Mouse (Mus musculus) layer of hippocampus, adult 6 months (tissue): ENCODE results near the gene Olfr810. TPM values are rescaled to one million over a fixed set of nuclear protein-coding genes. Genes with fewer than 3 reads are reported as not detected.

Source experiments
- long read RNA-seq, 2 experiments: library from polyadenylated mRNA; unstranded; transcript quantifications; one replicate each; pipeline ENCODE4 v2.0.0; 2019 to 2020
- polyA plus RNA-seq: library from polyadenylated mRNA; unstranded; fragments of <200 nt; fragmentation: Nextera tagmentation; gene quantifications from 2 replicates; pipeline ENCODE4 v1.2.3, GENCODE M21; 2021

The Olfr810 gene
- polyA plus RNA-seq = not detected in 2 replicates
- long read RNA-seq, experiment 1 = 0 reads
- long read RNA-seq, experiment 2 = 0 reads

GRCm38 (mm10) chr10:129794817-129795216 is at the start of gene Olfr810:
Gene Olfr810, minus strand, starts transcription at chr10:129794917.

DNA sequence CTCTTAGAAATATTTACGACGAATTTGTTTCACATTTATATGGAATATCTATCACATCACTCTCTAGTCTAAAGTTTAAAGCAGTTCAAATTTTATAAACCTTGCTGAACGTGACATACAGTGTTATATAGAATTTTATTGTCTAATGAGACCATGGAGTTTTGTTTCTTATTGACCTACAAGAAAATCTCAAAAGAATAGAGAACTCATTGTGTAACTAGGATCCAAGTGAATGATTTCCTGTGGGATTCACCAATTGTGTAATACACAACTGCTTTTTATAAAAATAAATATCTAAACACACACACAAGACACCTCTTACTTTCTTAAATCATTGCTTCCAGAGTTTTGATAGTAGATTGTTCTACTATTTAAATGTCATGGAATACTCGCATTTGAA is 9.6 kb upstream of the Olfr810 start, which contains the start of gene Olfr811:
Gene Olfr811, minus strand, starts transcription at position 101 of the 400 bp plus-strand sequence.

DNA sequence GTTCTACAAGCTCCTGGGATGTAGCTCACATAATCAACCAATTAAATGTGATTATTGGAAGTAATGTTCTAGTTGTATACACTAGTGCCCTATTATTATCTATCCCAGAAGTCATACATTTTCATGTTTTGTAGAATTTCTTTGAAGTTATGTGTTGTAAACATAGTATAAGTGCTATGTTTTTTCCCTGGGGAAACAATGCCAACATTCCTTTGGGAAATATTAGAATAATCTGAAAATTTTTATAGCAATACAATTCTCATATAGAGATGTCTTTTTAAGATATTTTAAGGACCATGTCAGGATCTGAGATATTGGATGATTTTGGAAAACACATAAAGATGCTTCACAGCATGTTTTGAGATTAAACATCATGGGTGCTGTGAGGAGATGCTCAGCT is 20.4 kb downstream of the Olfr810 start, which contains the start of gene Olfr809:
Gene Olfr809, plus strand, starts transcription at position 301 of the 400 bp plus-strand sequence.

GRCm38 (mm10) chr10:129765182-129765581 is 29.5 kb downstream of the Olfr810 start, which contains the start of gene Olfr808:
Gene Olfr808, plus strand, starts transcription at chr10:129765482.

GRCm38 (mm10) chr10:129757693-129758092 is 37.0 kb downstream of the Olfr810 start, which contains the start of gene Olfr807:
Gene Olfr807, minus strand, starts transcription at chr10:129757793.

DNA sequence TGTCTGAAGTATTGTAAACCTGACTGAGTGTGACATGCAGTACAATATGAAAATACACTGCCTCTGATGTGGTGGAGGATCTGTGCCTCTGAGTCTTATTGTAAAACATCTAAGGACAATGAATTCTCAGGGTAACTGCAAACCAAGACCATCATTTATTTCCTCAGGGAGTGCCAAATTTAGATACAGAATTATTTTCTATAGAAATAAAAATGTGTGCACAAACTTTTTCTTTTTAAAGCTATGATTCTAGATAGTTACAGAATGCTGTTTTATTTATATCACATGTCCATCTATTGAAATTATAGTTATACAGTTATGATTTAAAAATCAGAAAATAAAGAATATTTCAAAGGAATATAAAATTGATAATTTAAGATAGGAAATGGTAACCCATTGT is 52.9 kb downstream of the Olfr810 start, which contains the start of gene Olfr806:
Gene Olfr806, minus strand, starts transcription at position 101 of the 400 bp plus-strand sequence.

Other genes with a start within 250 kb of the Olfr810 start
- gene Olfr794, start 227.3 kb downstream of the Olfr810 start, polyA plus RNA-seq = not detected in 2 replicates
- gene Olfr796, start 182.3 kb downstream of the Olfr810 start, polyA plus RNA-seq = not detected in 2 replicates
- not detected in 2 replicates for gene Olfr798, start 167.0 kb downstream of the Olfr810 start, polyA plus RNA-seq
- not detected in 2 replicates for gene Olfr799, start 157.4 kb downstream of the Olfr810 start, polyA plus RNA-seq
- not detected in 2 replicates for gene Olfr800, start 137.2 kb downstream of the Olfr810 start, polyA plus RNA-seq
- not detected in 2 replicates for gene Olfr801, start 121.1 kb downstream of the Olfr810 start, polyA plus RNA-seq
- gene Olfr802, start 106.7 kb downstream of the Olfr810 start, polyA plus RNA-seq = 0.03 TPM in 1 of 2 replicates, not detected in the other
- gene Olfr803, start 100.6 kb downstream of the Olfr810 start, polyA plus RNA-seq = not detected in 2 replicates
- gene Olfr804, start 91.7 kb downstream of the Olfr810 start, polyA plus RNA-seq = not detected in 2 replicates
- not detected in 2 replicates for gene Olfr805, start 65.5 kb downstream of the Olfr810 start, polyA plus RNA-seq
- not detected in 2 replicates for gene Olfr806, start 53.0 kb downstream of the Olfr810 start, polyA plus RNA-seq
- not detected in 2 replicates for gene Olfr807, start 37.1 kb downstream of the Olfr810 start, polyA plus RNA-seq
- gene Olfr808, start 29.4 kb downstream of the Olfr810 start, polyA plus RNA-seq = not detected in 2 replicates
- gene Olfr809, start 20.3 kb downstream of the Olfr810 start, polyA plus RNA-seq = not detected in 2 replicates
- gene Olfr811, start 9.5 kb upstream of the Olfr810 start, polyA plus RNA-seq = not detected in 2 replicates
- not detected in 2 replicates for gene Olfr812, start 51.2 kb upstream of the Olfr810 start, polyA plus RNA-seq
- gene Olfr813, start 60.5 kb upstream of the Olfr810 start, polyA plus RNA-seq = not detected in 2 replicates
- not detected in 2 replicates for gene Olfr814, start 84.9 kb upstream of the Olfr810 start, polyA plus RNA-seq
- not detected in 2 replicates for gene Olfr815, start 111.0 kb upstream of the Olfr810 start, polyA plus RNA-seq
- not detected in 2 replicates for gene Olfr816, start 120.7 kb upstream of the Olfr810 start, polyA plus RNA-seq
- gene Olfr818, start 154.2 kb upstream of the Olfr810 start, polyA plus RNA-seq = not detected in 2 replicates
- gene Olfr819, start 172.3 kb upstream of the Olfr810 start, polyA plus RNA-seq = not detected in 2 replicates
- not detected in 2 replicates for gene Olfr247, start 181.2 kb upstream of the Olfr810 start, polyA plus RNA-seq
- gene Gm10310, start 190.1 kb upstream of the Olfr810 start, polyA plus RNA-seq = not detected in 2 replicates
- gene Olfr820, start 217.7 kb upstream of the Olfr810 start, polyA plus RNA-seq = not detected in 2 replicates
- not detected in 2 replicates for gene Olfr821, start 235.4 kb upstream of the Olfr810 start, polyA plus RNA-seq